Mouse (Mus musculus) layer of hippocampus, adult 9-11 months (tissue): ENCODE results near the gene Cd302.

ENCODE experiments used
- DNase-seq: peaks from one replicate; pipeline ENCODE4 v3.0.0; 2022

The Cd302 gene

GRCm38 (mm10) chr2:60284467-60284821, at the start of gene Cd302:
Gene Cd302, minus strand, starts transcription at chr2:60284488.
- no peak for DNase-seq

DNA sequence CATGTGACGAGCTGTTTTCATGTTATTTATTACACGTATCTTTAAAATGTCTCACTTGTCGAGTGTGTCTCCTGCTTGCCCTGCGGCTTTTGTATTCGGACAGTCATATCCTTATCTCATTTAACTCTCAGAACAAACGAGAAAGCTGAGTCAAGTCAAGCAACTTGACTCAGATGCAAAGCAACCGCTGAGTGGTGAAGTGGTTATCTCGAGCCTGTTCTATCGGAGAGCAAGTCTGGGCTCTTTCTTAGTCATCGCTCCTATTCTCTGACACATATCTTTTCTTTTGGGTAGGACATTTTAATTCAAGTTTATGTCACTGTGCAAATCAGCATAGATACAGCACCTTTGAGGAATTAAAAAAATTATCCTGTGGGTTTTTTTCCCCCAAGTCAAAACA, 44.4 kb upstream of the Cd302 start:
- no peak for DNase-seq

- DNase-seq: no peak
These were observed 43.3 kb upstream of the Cd302 start for GRCm38 (mm10) chr2:60327581-60327980.

- DNase-seq: no peak
These were observed 42.7 kb upstream of the Cd302 start for GRCm38 (mm10) chr2:60326948-60327347.

GRCm38 (mm10) chr2:60323411-60323810, 39.1 kb upstream of the Cd302 start:
- no peak for DNase-seq

DNA sequence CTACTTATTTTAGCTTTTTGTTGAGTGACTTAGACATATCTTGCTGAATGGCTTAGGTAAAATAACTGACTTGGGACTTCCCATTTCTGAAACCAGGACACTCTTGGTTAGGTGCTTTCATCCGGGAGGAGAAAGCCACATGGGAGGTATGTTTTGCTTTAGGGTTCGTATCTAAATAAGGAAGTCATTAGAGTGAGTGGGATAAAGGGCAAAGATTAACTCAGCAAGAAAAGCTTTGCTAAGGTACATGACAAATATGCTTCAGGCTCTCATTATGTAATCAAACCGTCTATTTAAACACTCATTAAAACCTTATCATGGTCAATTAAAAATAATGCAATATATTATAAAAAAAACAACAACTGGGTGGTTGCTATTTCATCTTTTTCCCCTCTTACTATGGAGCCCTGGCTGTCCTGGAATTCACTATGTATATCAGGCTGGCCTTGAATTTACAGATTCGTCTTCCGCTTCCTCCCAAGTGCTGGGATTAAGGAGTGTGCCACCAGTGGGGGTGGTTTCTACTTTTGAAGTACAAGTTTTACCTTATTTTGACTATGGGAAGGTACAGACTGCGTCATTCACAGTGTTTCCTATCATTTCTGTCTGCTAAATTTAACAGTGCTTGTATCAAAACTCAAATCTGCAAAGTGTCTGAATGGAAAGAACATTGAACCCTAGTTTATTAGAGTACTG, 37.9 kb upstream of the Cd302 start:
- no peak for DNase-seq

DNA sequence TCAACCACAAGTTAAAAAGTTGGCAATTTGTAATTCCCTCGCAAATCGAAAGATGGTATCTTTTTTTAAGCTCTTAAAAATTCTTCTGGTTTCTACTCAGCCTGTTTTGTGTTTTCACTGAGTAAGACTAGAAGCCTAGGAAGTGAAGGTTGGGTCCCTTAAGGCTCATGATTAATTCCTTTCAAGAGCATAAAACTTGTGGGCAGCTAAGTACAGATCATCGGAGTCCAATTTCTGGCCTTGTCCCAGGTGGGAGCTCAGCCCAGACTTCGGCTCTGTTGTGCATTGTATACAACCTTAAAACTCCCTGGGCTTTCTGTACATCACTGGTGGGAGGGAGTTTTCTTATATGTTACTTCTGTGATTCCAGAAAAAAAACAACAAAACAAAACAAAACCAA, 19.5 kb upstream of the Cd302 start:
- DNase-seq: no peak

GRCm38 (mm10) chr2:60299323-60299722, 15.0 kb upstream of the Cd302 start:
- DNase-seq: no peak

DNA sequence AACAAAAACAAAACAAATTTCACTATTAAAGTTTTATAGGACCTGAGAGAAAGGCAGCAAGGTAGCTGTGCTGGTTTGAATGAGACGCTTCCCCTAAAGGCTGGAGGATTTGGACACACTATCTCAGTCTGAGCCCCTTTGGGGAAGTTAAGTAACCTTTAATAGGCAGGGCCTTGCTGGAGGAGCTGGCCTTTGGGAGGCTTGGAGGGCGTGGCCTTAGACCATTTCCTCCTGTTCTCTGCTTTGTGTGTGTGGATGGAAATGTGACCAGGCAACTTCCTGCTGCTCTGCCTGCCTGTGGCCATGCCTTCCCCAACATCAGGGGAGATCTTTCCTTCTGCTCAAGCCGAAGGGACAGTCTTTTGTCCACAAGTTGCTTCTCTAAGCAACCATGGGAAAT, 14.0 kb upstream of the Cd302 start:
- no peak for DNase-seq

GRCm38 (mm10) chr2:60291381-60291780, 7.1 kb upstream of the Cd302 start:
- no peak for DNase-seq

DNA sequence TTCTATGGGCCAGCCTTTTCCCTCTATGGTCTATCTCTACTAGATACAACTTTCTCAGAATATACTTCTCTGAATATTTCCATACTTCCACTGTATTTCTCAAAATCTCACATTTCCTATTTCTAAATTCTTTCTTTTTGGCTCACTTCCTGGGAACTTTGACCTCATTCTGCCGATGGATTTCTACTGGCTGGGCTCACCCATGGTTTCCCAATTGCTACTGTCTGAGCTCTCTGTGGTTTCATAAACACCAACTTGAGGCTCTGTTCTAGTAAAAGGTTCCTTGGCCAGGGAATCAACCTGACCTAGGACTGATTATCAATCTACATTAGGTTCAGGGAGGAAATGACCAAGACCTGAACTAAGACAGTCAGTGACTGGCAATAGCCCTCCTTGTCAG, 5.2 kb upstream of the Cd302 start:
- DNase-seq: no peak

GRCm38 (mm10) chr2:60288606-60289005, 4.3 kb upstream of the Cd302 start:
- DNase-seq: peak; percentile 9

- no peak for DNase-seq
These were observed 874 bp upstream of the Cd302 start for GRCm38 (mm10) chr2:60285107-60285617.

DNA sequence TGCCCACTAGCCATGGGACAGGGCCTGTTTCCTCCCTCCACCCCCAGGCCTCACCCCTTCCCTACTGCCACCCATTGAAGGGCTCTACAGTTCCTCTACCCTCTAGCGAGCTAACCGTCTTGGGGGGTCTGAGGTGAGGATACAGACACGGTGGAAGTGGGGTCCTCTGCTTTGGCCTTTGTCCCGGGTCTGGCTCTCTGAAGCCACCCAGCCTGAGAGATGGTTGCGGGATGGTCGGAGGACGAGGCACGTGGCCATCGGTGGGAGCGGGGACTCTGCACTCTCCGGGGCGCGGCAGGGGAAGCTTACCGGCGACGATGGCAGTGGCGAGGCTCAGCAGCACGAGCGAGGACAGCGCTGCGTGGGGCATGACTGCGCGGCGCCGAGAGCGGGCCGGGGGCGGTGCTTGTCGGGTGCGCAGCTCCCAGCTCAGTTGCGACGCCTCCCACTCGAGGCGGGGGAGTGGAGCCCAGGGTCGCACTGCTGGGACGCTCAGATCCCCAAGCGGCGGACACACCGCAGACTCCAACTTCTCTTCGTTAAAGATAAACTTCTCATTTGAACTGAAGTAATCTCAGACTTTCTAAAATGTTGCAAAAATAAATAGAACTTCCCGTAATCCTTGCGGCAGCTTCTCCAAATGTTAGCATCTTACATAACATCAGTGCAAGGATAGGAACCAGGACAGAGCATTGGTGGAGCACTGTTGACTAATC, 379 bp downstream of the Cd302 start:
- DNase-seq: peak; percentile 62

DNA sequence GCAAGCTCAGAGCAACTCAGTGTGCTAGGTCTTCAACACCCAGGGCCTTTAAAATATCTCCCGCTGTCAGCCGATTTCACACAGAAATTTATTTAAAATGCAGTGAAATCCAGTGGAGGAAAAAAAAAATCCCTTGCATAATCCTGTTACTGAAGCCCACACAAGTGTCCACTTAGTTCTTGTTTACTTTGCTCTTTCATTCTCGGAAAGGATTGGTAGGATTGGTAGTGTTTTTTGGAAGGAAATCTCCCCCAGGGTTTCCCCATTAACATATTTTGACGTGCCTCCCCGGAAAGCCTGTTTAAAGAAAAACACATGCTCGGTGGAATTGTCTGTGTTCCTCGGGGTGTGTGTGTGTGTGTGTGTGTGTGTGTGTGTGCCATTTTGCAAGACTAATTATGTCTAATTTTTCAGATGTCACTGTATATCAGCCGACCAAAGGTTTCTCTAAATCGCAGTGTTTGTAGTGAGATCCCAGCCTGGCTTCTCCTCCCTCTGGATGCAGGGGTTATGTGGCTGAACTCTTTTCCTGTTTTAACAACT, 1.0 kb downstream of the Cd302 start:
- DNase-seq: no peak

GRCm38 (mm10) chr2:60282625-60283024, 1.7 kb downstream of the Cd302 start:
- DNase-seq: no peak

GRCm38 (mm10) chr2:60278627-60279026, 5.7 kb downstream of the Cd302 start:
- DNase-seq: no peak

DNA sequence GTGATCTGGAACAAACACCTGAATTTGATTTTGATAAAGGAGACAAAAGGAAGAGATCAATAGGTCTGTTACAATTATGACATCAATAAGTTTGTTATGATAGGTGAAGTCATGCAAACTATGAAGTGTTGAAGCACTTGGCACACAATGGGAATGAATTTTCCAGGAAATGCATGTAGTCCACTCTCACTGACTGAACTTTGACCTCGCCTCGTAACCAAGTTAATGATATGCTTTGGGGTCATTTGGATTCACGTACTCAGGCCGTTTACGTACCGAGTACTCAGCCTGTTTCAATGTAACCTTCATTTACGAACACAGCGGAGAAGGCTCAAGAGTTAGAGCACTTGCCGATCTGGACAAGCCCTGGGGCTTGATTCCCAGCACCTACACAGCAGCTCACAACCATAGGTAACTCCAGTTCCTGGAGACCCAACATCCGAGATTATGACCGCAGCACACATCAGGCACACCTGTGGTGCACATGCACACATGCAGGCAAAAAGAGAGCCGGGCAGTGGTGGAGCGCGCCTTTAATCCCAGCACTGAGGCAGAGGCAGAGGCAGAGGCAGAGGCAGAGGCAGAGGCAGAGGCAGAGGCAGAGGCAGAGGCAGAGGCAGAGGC, 14.3 kb downstream of the Cd302 start:
- DNase-seq: no peak

DNA sequence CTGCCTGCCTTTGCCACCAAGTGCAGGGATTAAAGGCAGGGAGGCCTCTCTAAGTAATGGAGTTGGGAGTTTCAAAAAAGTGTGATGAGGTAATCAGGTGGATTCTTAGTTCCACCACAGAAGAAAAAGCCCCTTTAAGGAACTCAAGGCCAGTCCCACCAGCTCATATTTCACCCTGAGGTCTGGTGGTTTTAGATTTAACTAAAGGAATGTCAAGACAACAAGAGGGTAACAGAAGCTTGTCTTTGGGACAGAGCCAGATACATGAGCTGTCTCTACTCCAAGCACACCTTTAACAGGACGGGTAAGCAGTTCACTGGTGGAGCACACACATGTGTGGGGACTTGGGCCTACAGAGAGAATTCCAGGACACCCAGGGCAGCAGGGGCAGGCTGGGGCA, 16.7 kb downstream of the Cd302 start:
- no peak for DNase-seq

GRCm38 (mm10) chr2:60260621-60261350, 23.5 kb downstream of the Cd302 start:
- no peak for DNase-seq

GRCm38 (mm10) chr2:60259186-60259585, 25.1 kb downstream of the Cd302 start:
- DNase-seq: no peak

- DNase-seq: no peak
These were observed 27.5 kb downstream of the Cd302 start for GRCm38 (mm10) chr2:60256751-60257150.

DNA sequence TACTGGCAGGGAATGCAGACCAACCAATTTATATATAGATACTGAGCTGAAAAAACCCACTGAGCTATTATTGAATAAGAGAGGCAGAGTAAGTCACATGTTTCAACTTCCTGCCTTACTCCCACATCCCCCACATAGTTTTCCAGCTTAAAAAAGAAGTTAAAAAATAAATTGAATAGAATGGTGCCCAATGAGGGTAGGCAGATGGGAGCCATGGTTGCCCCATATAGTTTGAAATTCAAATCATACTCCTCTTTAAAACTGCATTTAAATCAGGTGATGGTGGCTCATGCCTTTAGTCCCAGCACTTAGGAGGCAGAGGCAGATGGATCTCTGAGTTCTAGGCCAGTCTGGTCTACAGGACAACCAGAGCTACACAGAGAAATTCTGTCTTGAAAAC, 30.8 kb downstream of the Cd302 start:
- DNase-seq: peak; percentile 14
